Mouse (Mus musculus): ENCODE measurements around the gene Ipo11.

Ipo11 gene

DNA sequence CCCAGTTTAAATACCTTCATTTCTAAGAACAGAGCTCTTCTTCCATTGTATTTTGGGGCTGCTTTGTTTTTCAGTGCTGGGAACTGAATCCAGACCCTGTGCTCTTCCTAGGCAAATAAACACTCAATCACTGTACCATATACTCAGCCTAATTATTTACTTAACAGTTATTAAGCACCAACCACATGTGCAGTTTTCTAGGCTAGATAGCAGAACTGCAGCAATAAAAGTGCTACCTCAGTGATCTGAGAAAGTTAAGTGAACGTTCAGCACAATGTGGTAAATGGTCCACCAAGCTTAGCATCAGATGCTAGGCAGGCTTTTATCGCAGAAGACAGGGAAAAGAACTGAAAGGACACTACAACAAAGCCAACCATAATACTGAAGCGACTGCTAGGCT, 32.1 kb downstream of the Ipo11 start:
- DNase-seq (ENCODE audit: low spot score in 2 of 2) = no peak

GRCm38 (mm10) chr13:106894284-106894683, 42.5 kb downstream of the Ipo11 start:
- no peak for DNase-seq (ENCODE audit: low spot score in 2 of 2)

- no peak for DNase-seq (ENCODE audit: low spot score in 2 of 2)
Observed at GRCm38 (mm10) chr13:106893701-106894100, 43.1 kb downstream of the Ipo11 start.

DNA sequence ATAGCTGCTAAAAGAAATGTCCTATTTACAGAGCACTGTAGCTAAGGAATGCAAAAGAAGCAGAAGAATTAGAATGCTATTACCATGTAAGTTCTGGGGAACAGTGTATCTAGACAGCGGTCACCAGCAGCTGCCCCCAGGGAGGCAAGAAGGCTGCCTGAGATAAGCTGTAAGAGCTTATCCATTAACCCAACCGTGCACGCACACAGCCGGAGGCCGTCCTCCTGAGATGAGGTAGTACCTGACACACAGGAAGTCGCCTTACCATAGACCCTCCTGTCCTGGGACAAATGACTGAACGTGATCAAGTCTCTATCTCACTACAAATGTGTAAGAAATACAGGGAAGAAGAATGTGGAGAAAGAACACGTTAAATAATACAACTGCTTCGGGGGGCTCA, 43.6 kb downstream of the Ipo11 start:
- DNase-seq (ENCODE audit: low spot score in 2 of 2) = no peak

DNA sequence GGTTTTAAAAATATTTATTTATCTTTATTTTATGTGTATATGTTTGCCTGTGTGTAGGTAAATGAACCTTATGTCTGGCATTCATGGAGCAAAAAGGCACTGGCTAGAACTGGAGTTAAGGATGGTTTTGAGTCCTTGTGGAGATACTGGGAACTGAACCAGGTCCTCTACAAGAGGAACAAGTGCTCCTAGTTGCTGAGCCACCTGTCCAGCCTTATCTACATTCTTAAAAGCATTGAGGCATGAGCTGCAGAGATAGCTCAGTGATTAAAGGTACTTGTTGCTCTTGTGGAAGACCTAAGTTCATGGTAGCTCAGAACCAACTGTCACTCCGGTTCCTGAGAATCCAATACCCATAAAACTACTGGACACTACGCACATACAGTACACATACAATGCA, 49.4 kb downstream of the Ipo11 start:
- DNase-seq (ENCODE audit: low spot score in 2 of 2) = no peak

GRCm38 (mm10) chr13:106884249-106884648, 52.5 kb downstream of the Ipo11 start:
- DNase-seq (ENCODE audit: low spot score in 2 of 2) = no peak

DNA sequence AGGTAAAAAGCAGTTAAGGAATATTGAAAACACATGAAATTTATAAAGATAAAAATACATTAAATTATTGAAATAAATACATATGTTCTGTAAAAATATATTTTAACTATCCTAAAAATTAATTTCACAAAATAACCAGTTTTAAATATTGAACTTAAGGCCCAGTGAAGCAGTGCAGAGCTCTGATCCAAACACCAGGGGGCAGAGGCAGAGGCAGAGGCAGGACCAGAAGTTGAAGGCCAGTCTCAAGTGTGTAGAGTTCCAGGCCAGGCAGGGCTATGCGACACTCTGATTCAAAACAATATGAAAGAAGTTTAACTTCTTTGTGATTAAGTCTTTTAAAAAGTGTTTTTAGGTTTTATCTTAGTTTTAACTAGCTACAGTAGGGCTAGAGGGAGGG, 60.5 kb downstream of the Ipo11 start:
- no peak for DNase-seq (ENCODE audit: low spot score in 2 of 2)

DNA sequence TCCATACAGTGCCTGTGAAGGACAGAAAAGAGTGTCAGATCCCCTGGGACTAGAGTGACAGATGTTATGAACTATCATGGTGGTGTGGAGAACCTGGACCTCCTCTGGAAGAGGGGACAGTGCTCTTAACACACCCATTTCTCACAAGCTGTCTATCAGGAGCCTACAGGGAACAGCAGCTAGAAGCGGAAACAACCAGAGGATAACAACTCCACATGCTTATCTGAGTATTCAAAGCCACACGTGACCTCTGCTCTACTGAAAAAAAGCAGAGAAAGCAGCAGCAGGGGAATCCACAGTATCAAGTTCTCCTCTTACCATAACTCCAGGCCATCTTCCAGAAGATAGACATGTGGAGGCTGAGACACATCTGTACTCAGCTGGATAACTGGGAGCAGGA, 71.2 kb downstream of the Ipo11 start:
- no peak for DNase-seq (ENCODE audit: low spot score in 2 of 2)

- no peak for DNase-seq (ENCODE audit: low spot score in 2 of 2)
Observed at GRCm38 (mm10) chr13:106858779-106859178, 78.0 kb downstream of the Ipo11 start.

DNA sequence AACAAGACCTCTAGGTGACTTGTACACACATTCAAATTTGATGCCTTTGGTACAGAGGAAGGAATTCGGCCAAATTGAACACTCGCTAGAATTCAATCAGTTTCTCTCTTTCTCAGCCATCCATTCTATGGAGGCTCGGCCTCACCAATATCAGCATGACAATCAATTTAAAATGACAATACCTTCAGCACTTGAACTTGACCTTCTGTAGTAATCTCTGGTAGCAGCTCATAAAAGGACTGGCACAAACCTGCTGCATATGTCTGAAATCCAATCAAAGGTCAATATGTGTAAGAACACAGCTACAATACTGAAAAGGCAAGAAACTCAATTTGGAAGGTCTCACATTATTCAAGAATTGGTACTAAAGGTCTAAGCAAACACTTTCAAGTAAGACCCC, 80.2 kb downstream of the Ipo11 start:
- no peak for DNase-seq (ENCODE audit: low spot score in 2 of 2)

DNA sequence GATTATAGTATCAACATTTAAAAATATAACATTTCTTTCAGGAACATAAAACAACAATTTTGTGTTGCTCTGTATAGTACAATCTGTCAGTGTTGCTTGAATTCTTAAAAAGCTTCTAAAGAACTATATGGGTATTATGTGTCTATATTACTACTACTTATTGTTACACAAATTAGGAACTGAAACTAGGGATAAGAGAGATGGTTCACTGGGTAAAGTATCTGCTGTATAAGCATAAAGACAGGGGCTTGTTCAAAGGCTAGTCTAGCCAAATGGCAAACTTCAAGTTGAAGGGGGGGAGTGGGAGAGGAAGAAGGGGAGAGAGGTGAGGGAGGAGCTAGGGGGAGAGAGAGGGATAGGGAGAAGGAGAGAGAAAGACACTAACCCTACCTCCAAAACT, 89.2 kb downstream of the Ipo11 start:
- DNase-seq (ENCODE audit: low spot score in 2 of 2) = no peak

DNA sequence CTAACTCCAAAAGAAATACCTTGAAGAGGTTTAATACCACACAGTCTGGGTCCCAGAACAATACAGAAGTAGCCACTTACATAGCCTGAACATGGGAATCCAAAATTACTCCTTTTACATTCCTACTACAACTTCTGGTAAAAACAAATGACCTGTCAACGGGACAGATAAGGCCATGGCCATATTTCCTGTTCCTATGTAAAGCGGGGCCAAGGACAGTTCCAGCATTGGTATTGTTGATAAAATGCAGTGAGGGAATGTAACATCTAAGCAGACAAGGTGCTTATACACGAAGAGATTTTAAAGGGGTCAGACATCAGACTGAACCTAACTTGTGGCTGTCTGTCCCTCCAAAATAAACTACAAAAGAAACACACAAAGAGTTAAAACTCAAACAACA, 91.8 kb downstream of the Ipo11 start:
- no peak for DNase-seq (ENCODE audit: low spot score in 2 of 2)

- no peak for DNase-seq (ENCODE audit: low spot score in 2 of 2)
Observed at GRCm38 (mm10) chr13:106842542-106842941, 94.2 kb downstream of the Ipo11 start.

DNA sequence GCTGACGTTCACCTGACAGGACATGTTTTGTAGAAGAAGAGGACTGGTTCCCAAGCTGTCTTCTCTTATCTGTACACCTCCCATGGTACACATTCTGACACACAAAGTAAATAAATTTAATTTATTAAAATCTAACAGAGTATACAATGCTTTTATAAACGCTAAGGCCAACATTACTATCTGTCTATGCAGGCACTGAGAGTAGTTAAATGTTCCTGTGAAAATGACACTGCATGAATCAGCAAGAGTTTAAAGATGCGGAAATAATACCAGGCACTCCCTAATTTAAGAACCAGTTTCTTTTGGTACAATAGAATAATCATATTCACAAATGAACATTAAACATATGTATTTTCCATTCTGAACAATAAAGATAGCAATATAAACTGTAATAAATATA, 98.0 kb downstream of the Ipo11 start:
- DNase-seq (ENCODE audit: low spot score in 2 of 2) = no peak

DNA sequence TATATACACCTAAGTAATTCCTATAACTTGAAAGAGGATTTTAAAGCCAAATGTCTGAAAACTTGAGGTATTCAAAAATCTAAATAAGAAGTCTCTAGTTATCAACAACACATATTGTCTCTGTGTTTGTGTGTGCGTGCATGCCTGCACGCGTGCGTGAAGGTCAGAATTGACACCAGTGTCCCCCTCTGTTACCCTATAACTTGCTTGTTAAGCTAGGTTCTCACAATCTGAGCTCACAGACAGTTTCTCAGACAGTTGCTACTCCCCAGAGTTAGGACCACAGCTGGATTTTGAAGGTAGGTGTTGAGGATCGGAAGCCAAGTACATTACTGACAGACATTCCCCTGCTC, 100.3 kb downstream of the Ipo11 start:
- no peak for DNase-seq (ENCODE audit: low spot score in 2 of 2)

- peak; percentile 76 to 83 for DNase-seq (ENCODE audit: low spot score in 2 of 2)
Observed at GRCm38 (mm10) chr13:106835844-106836526, 100.8 kb downstream of the Ipo11 start.

DNA sequence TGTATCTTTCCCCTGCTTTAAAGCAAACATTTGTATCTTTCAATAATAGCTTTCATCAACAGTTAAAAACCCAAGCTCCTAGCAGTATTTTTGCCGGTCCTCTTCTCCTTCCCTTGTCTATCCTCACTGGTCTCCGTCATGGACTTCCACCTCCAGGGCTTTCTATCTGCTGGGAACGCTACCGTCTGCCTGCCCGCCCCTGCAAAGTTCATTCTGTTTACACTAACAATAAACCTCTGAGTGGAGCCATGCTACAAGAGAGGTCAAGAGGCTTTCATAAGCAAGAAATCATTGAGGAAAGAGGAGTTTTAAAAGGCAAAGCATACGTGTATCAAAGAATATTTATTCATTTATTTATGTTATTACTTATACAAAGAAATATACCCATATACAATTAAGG, 106.7 kb downstream of the Ipo11 start:
- DNase-seq (ENCODE audit: low spot score in 2 of 2) = no peak

DNA sequence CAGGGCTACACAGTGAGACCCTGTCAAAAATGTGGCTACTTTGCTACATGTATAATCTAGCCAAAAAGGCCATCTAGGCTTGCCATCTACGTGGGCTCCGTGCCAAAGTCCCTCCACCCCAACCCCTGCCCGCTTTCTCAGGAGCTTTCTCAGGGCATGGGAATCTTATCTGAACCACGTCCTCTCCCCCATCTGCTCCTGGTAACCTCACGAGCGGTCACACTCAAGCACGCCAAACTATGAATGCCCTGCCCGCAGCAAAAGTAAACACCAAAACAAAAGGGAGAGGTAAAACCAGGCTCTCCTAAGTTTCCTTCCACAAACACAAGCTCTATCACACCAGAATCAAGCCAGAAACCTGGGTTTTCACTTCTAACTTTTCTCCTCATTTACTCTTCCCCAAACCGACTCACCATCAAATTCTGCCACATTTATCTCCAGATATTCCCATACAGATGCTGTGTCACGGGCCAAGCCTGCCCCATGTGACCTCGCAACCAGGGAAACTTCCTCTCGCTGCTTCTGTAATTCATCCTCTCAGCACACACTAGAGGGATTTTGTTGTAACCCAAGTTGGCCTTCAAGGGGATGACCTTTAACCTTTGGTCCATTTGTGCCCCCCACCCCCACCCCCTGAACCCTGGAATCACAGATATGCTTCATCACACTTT, 107.3 kb downstream of the Ipo11 start:
- no peak for DNase-seq (ENCODE audit: low spot score in 2 of 2)

GRCm38 (mm10) chr13:106825618-106826017, 111.1 kb downstream of the Ipo11 start:
- DNase-seq (ENCODE audit: low spot score in 2 of 2) = no peak

GRCm38 (mm10) chr13:106823875-106824191, 112.9 kb downstream of the Ipo11 start:
- no peak for DNase-seq (ENCODE audit: low spot score in 2 of 2)

- no peak for DNase-seq (ENCODE audit: low spot score in 2 of 2)
Observed at GRCm38 (mm10) chr13:106823121-106823874, 113.5 kb downstream of the Ipo11 start.

- no peak for DNase-seq (ENCODE audit: low spot score in 2 of 2)
Observed at GRCm38 (mm10) chr13:106820149-106820548, 116.6 kb downstream of the Ipo11 start.

- DNase-seq (ENCODE audit: low spot score in 2 of 2) = no peak
Observed at GRCm38 (mm10) chr13:106819749-106820148, 117.0 kb downstream of the Ipo11 start.
